In genomic region chr9:97143416-97143815, GRCm38 (mm10) we compare ENCODE assay signal across 19 mouse cellular contexts.
"Had no signal": no experiment of that assay in that cellular context is flagged by ENCODE, and none has a peak within 500 bp of the region (broad histone marks: within the 10 kb centered on the region; RNA-seq: fewer than 3 reads in every experiment).

No protein-coding gene starts in this region.

- H3K27ac ChIP-seq: midbrain, embryonic 10.5 days; midbrain, embryonic 12.5 days; neural tube, embryonic 13.5 days; neural tube, embryonic 15.5 days; stomach, embryonic 15.5 days; stomach, postnatal 0 days had no signal

- H3K9ac ChIP-seq: lung, embryonic 14.5 days; midbrain, embryonic 12.5 days; neural tube, embryonic 13.5 days; neural tube, embryonic 15.5 days; stomach, embryonic 15.5 days had no signal

- H3K27me3 ChIP-seq: midbrain, embryonic 12.5 days; neural tube, embryonic 13.5 days; neural tube, embryonic 15.5 days; stomach, embryonic 15.5 days had no signal

- H3K36me3 ChIP-seq: midbrain, embryonic 10.5 days; midbrain, embryonic 12.5 days; neural tube, embryonic 13.5 days; neural tube, embryonic 15.5 days; stomach, embryonic 15.5 days had no signal

- H3K4me1 ChIP-seq: midbrain, embryonic 10.5 days; midbrain, embryonic 12.5 days; neural tube, embryonic 13.5 days; neural tube, embryonic 15.5 days; stomach, embryonic 15.5 days had no signal

- H3K4me2 ChIP-seq: lung, embryonic 14.5 days; midbrain, embryonic 12.5 days; neural tube, embryonic 13.5 days; neural tube, embryonic 15.5 days; stomach, embryonic 15.5 days had no signal

- DNase-seq: lung, embryonic 14.5 days; lung, postnatal 10 days; lung, postnatal 4 days; midbrain, embryonic 14.5 days; retina, postnatal 1 day; right cerebral cortex, adult 18-20 months; right cerebral cortex, postnatal 25 days; right cerebral cortex, postnatal 4 days; thymus, adult 2 months; thymus, postnatal 25 days; thymus, postnatal 4 days had no signal

- H3K4me3 ChIP-seq: midbrain, embryonic 10.5 days; midbrain, embryonic 12.5 days; myocyte; neural tube, embryonic 13.5 days; neural tube, embryonic 15.5 days; stomach, embryonic 15.5 days had no signal

- ATAC-seq: midbrain, embryonic 16.5 days had no signal

- H3K9me3 ChIP-seq: midbrain, embryonic 10.5 days; midbrain, embryonic 12.5 days; neural tube, embryonic 13.5 days; neural tube, embryonic 15.5 days; stomach, embryonic 15.5 days had no signal
